Mouse (Mus musculus): ENCODE measurements at regions not wholly inside any gene's neighbourhood (a gene's known extent, or its start where the extent isn't known, plus 50 kb on each side); places are given as distances from the start of the nearest gene placed in this dataset.
"Not testable (repeated sequence)": the region's sequence is repeated elsewhere in the genome, so short reads cannot be mapped to it uniquely, and the experiment has no call there.

- no peak for DNase-seq
Observed at GRCm38 (mm10) chr5:102123285-102123684, 53.6 kb upstream of the Wdfy3 start.

DNA sequence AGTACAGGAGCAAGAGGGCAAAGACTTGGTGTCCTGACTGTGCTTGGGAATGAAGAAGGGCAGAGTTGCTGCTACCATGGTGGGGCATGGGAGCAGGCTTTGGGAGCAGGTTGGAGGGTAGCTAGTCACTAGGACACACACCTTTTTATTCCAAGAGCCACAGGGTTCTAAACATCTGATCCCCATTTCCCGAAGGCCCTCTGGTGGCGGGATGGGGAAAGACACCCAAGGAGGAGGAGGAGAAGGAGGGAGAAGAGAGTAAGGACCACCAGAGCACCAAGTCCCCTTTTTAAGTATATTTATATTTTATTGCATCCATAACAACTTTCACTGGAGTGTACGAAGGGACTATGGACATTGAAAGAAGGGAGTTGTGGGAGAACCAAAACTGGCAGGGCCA, 57.0 kb upstream of the Wdfy3 start:
- DNase-seq, result peak in 1 of 2 experiments; percentile 49

GRCm38 (mm10) chr5:102147991-102148390, 78.3 kb upstream of the Wdfy3 start:
- DNase-seq, result no peak

GRCm38 (mm10) chr5:102149481-102150129, 79.9 kb upstream of the Wdfy3 start:
- DNase-seq, result peak; percentile 53 to 71

GRCm38 (mm10) chr5:102159621-102160020, 89.9 kb upstream of the Wdfy3 start:
- DNase-seq, result no peak

GRCm38 (mm10) chr5:102167981-102168380, 98.3 kb upstream of the Wdfy3 start:
- DNase-seq, result no peak

- DNase-seq, result no peak
Observed at GRCm38 (mm10) chr5:102171808-102172207, 102.1 kb upstream of the Wdfy3 start.

GRCm38 (mm10) chr5:102180250-102180649, 110.5 kb upstream of the Wdfy3 start:
- DNase-seq, result no peak

DNA sequence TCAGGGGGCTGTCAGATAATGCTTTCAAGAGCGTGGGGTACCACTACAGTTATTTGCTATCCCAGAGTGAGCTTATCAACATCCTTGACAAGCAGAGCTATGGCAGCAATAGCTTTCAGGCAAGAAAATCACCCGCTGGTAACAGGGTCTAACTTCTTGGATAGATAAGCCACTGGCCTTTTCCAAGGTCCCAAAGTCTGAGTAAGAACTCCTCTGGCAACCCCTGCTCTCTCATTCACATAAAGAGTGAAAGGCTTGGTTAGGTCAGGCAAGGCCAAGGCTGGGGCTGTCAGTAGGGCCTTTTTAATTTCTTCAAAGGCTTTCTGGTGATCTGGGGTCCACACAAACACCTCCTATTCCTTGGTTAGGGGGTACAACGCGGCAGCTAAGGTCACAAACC, 119.2 kb upstream of the Wdfy3 start:
- DNase-seq, result not testable (repeated sequence)

DNA sequence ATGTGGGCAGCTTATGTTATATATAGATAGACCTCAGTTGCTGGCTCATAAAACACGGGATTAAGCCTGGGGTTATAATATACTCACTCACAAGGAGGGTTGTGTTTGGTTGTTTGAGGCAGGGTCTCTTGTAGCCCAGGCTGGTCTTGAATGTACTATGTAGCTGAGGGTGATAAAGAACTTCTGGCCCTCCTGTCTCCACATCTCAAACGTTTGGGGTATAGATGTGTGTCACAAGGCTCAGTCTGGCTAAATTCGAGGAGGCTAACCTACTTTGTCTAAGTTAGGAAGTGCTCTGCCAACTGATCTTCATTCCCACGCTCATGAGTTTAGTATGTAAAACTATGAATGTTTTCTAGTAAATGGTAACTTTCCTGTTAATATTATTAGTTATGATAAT, 136.7 kb upstream of the Wdfy3 start:
- no peak for DNase-seq

GRCm38 (mm10) chr5:102206953-102207352, 137.2 kb upstream of the Wdfy3 start:
- peak; percentile 64 to 78 for DNase-seq

DNA sequence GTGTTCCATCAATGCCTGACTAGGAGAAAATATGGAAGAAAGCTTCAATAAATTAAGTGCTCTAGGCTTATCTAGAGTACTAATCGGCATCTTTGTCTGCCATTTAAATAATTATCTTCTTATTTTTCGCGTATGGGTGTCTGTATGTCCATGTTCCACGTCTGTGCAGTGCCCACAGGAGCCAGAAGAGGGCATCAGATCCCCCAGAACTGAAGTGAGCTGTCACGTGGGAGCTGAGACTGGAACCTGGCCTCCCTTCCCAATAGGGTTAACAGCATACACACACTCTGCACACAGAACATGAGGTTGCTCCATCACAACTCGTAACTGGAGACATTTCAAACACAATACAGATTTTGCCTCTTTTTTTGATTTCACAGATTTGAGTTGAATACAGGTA, 143.4 kb upstream of the Wdfy3 start:
- peak; percentile 27 to 50 for DNase-seq

- DNase-seq, result no peak
Observed at GRCm38 (mm10) chr5:102227131-102227530, 157.4 kb upstream of the Wdfy3 start.

GRCm38 (mm10) chr5:102242614-102243013, 172.9 kb upstream of the Wdfy3 start:
- DNase-seq, result no peak

GRCm38 (mm10) chr5:102244706-102245105, 175.0 kb upstream of the Wdfy3 start:
- no peak for DNase-seq

- DNase-seq, result no peak
Observed at GRCm38 (mm10) chr5:102248747-102249146, 179.0 kb upstream of the Wdfy3 start.

DNA sequence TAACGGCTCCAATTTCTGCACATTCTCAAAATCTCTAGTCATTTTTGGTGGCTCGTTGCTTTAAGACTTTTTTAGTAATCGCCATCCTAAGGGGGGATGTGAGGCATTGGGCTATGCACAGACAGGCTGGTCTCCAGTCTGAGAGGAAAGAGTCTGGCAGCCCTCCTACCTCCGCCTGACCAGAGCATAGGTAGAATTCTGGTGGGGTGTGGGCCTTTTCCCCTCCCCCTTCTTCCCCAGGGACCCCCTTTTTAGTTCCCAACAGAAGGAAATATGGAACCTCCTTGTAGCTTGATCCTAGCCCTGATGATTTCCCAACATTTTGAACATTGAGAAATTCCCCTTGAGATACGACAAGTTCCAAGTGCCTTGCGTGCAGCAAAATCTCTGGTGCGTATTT, 181.4 kb upstream of the Wdfy3 start:
- DNase-seq, result no peak

GRCm38 (mm10) chr5:102253786-102254185, 184.1 kb upstream of the Wdfy3 start:
- DNase-seq, result no peak

GRCm38 (mm10) chr5:102257104-102257503, 187.4 kb upstream of the Wdfy3 start:
- DNase-seq, result no peak

DNA sequence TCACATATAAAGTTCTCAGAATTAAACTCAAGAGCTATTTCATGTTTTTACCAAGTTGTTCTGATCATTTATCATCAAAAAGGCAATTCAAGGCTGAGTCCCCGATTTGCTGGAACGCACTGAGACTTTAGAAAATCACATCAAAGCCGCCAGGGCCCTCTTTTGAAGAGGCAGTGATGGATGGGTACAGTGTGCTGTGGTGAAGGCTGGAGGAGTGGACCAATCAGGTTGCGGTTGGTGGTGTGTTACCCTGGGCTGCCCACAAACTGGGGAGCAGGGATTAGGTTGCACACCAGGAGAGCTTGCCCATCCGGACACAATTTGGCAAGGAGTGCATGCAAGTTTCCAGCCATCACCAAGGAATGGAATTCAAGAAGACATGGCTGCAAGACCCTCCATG, 191.9 kb upstream of the Wdfy3 start:
- no peak for DNase-seq

DNA sequence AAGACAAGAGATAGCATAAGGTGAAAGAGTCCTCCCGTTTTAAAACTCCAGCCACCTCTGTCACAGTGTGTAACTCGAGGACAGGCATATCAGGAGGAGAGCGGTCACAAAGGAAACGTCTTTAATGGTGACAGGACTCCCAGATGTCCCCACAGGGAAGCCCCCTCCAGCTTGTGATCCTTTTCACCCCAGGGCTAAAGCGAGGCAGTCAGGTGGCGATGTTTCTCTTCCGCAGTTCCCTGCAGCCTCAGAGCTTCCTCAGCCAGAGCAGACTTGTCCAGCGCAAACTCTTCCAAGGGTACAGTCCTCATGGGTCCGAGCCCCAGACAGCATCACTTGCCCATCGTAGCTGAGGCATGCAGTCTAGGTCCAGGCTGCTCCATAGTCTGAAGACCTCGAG, 196.7 kb upstream of the Wdfy3 start:
- DNase-seq, result no peak

DNA sequence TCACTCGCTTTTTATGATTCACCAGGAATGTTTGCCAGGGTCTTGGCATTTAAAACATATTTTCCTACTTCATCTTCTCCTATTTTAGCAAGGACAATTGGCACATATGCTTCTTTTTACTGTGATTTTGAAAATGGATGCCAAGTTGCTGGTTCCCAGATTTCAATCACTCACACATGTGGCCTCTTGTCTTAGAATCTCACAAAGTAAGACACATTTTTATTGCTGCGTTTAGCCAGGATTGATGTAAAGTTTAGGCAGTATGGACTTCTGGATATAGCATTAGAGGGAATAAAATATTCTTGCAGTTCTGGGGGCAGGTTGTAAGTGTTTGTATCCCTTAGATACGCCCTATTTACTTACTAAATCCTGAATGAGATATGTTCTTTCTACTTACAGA, 197.4 kb upstream of the Wdfy3 start:
- no peak for DNase-seq

DNA sequence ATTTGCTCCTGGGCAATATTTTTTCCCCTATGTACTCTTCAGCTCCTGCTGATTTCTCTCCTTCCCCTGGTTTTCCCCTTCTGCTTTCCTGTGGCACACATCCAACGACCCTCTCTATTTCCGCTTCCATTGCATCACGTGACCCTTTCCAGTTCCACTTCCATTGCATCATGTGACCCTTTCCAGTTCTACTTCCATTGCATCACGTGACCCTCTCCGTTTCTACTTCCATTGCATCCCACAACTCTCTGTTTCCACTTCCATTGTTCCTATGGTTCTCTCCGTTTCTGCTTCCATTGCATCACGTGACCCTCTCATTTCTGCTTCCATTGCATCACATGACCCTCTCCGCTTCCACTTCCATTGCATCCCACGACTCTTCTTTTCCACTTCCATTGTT, 199.5 kb upstream of the Wdfy3 start:
- no peak for DNase-seq

GRCm38 (mm10) chr5:102275621-102276020, 205.6 kb upstream of the Arhgap24 start:
- DNase-seq, result no peak

DNA sequence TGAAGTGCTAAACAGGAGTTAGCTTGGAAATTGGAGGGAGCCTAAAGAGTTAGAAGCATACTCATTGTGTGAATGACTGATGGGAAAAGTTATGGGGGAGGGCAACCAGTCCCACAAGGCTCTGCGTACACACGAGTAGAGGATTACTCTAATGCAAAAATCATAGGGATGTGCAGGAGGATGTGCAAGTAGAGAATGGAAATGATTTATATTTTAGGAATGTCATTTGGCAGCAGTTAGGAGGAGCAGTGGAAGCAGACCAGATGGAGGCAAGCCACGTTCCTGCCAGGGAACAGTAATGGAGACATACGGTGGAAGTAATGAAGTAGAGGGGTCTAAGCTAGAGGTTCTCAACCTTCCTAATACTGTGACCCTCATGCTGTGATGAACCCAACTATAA, 194.1 kb upstream of the Arhgap24 start:
- DNase-seq, result no peak

GRCm38 (mm10) chr5:102290866-102291265, 190.3 kb upstream of the Arhgap24 start:
- DNase-seq, result no peak
